Mouse (Mus musculus) ovary, postnatal 14 days (tissue): ENCODE measurements at regions not wholly inside any gene's neighbourhood (a gene's known extent, or its start where the extent isn't known, plus 50 kb on each side); places are given as distances from the start of the nearest gene placed in this dataset.

Experiments
- DNase-seq: peaks from one replicate; pipeline ENCODE4 v3.0.0; 2022; ENCODE audit warnings: low spot score

DNA sequence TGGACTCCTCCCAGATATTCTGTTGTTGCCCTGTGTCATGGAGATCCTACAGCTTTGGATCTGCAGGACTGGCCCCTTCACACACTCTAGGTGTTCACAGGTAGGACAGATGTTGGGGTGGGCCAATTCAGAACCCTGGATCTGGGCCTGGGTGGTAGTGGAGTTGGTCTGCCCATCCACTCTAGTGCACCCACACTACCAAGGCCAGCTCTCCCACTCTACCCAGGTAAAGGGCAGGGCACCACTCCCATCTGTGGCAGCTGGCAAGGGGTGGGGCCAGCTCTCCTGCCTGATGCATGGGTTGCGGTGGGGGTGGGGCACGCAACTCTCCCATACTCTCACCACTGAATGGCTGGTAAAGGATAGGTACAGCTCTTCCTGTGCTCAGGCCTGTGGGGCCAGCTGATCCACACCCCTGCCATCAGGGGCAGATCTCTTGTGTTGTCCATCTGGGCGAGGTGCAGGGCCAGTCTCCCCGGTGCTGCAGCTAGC lies 76.5 kb downstream of the Gja1 start:
- DNase-seq: no peak

- no peak for DNase-seq
Measured at GRCm38 (mm10) chr10:56455867-56456468, 78.8 kb downstream of the Gja1 start.

- DNase-seq: no peak
Measured at GRCm38 (mm10) chr10:56468537-56468936, 91.4 kb downstream of the Gja1 start.

DNA sequence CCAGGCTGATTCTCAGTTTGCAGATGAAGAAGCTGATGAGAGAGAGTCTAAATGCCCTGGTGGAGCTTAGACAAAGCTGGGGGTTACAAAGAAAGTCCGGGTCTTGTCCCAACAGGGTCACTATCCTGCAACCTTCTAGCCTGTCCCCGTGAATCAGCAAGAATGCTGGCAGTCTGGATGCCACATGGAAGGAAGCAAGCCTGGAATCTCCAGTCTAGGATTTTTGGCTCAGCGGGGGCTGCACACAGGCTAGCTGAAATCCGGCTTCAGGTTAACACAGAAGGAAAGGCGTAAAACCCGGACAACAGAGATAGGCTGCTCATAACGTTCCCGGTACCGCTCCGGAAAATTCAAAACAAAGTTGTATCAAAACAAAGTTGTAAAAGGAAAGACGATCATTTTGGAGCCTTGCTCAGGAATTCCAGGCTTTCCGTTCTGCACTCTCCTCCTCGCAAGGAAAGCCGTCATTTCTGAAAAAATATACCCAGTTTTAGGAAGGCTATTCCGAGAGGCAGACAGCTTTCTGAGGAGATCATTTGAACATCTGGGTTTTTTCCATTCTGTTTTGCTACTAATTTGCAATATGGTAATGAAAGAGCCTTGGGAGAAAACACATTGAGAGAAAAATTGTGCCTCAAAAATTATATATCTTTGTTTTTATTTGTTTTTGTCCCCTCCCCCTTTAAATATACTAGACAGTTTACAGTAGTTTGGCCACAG lies 92.0 kb downstream of the Gja1 start:
- DNase-seq: no peak

GRCm38 (mm10) chr10:56469895-56470294 lies 92.8 kb downstream of the Gja1 start:
- no peak for DNase-seq

DNA sequence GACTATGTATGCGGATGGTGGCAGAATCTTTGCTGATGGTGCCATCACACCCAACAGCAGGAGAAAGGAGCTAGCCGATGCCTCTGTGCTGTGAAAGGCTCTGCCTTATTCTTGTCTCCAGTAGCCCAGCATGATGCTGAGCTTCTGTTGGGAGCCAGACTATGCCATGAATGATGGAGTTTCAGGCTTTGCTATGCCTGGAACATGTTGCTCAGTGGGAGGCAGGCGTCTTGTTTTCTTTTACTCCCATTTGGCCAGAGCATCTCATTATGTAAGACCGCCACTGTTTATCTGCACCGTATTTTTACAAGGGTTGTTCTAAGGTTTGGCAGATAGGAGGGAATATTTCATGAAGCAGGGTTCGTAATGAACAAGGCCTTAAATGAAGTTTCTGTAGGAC lies 97.8 kb downstream of the Gja1 start:
- no peak for DNase-seq

DNA sequence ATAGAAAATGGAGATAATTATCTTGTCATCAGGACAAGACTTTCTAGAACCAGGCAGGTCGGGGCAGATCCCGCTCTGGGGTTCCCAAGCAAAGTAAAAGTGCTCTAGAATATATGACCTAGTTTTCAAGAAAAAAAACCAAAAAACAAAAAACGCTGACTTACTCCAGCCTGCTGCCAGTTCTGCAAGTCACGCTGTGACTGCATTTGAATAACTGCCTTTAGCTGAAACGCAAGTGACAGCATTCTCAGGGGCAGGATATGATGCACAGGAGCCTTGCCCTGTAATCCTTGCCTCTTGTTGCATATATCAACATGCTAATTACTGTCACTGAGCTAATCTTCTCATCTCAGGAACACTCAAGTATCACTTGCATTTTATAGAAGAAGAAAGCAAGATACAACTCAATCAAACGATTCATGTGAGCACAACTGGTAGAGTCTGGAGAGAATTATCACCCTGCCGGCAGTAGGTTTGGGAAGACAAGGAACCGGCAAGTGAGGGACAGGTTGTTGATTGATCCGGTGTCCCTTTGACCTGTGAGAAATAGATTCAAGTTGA lies 105.1 kb downstream of the Gja1 start:
- DNase-seq: no peak

DNA sequence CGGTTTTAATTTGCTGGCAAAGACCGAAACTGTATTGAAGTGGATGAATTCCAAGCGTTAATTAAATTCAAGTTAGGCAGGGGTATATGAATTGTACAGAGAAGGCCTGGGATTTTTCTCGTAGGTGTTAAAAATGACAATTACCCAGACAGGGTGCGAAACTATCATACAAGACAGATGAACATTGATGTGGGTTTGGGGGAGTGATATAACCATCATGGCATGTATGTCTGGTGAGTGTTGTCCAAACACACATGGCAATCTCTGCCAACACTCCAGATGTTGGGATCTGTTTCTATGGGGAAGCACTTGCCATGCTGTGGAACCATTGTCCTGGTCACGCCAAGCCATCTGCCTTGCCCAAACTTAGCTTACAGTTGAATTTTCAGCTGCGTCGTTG lies 107.8 kb downstream of the Gja1 start:
- no peak for DNase-seq

DNA sequence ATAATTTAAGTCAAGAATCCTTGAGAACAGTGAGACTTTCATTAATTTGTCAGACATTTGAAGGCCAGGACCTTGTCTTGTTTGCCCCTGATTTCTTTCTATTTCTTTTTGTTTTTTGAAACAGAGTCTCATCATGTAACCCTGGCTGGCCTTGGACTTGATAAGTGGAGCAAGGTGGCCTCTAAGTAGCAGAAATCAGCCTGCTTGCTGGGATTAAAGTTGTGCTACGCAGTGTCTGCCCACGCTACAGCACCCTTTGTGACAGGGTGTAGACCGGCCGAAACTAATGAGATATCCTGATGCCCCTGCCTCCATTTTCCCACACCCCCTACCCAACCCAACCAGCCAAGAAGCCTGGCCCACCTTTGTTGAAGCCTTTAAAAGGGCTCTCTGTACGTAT lies 108.6 kb downstream of the Gja1 start:
- DNase-seq: no peak

GRCm38 (mm10) chr10:56486584-56486983 lies 109.5 kb downstream of the Gja1 start:
- DNase-seq: no peak

GRCm38 (mm10) chr10:56493461-56493860 lies 116.3 kb downstream of the Gja1 start:
- no peak for DNase-seq

- DNase-seq: no peak
Measured at GRCm38 (mm10) chr10:56495352-56495751, 118.2 kb downstream of the Gja1 start.

DNA sequence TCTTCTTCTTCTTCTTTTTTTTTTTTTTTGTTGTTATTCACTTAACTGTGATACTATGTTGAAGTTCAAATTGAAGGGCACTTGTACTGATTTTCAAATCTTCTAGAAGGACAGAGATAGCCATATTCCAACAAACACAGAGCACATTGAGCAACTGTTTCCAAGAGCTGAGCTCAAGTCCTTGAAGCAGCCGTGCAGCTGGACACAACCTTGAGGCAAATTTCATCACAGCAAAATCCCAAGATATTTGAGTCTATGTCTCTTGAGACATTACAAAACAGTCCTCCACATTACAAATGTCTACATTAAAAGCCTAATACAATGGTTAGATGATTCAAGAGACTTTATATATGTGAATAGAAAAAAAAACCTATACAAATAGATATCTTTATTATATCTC lies 141.9 kb downstream of the Gja1 start:
- DNase-seq: no peak

GRCm38 (mm10) chr10:56525791-56526190 lies 148.7 kb downstream of the Gja1 start:
- no peak for DNase-seq

DNA sequence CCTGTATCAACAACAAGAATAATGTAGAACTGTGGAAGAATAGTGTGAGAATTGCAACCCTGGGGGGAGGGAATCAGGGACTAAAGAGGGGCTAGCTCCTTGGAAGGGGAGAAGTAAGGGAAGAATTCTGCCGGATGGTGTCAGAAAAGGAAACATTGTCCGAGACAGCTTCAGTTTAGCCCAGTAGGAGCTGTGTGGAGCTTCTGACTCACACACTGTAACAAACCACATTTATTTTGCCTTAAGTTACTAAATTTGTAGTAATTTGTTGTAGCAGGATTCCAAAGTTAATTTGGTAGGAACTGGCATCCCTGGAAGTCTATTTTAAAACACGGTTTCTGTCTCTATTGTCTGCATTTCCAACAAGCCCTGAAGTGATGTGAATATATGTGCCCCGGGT lies 160.0 kb downstream of the Gja1 start:
- no peak for DNase-seq

DNA sequence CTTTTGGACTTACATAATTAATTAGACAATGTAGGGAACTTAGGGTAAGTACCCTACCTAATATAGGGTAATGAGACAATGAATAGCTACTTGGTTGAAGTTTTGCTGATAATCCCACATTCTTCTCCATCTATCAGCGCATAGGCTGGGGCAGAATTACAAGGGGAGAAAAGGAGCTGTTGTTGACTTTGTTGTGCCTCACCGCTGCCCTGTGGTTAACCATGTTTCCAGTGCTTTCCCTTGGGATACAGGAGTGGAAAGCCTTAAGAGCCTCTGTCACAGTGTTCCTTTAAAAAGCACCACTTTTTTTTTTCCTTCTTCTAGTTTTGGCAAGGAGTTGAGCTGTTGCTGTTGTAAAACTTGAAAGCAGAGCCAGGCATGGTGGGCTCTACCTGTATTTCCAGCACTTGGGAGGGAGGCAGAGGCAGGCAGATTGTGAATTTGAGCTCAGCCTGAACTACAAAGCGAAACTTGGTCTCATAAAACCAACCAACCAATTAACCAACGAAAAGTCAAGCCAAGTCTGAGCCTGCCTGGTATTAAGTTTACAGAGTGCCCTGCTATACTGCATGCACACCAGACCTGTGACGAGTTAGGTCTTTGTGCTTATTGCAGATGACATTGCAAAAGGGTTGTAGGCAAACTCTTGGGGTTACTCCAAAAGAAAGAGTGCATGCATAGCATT lies 162.8 kb downstream of the Gja1 start:
- no peak for DNase-seq

- DNase-seq: no peak
Measured at GRCm38 (mm10) chr10:56542106-56542505, 165.0 kb downstream of the Gja1 start.

GRCm38 (mm10) chr10:56545989-56546388 lies 168.9 kb downstream of the Gja1 start:
- DNase-seq: no peak

DNA sequence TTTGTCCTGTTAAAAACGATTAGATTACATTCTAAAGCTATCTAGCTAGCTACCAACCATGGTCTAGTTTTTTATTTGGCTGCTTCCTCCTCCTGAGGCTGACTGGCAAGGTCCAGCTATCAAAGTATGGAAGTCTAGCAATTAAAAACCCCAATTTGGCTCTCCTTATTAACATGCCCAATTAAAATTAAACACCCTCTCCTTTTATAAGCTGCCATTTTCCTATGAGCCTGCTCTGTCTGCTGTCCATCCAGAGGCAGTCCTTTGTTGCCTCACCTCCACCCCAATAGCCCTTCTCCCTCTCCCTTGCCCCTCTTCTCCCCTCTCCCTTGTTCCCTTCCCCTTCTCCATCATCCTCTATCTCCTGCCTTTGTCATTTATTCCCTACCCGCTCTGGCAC lies 169.7 kb downstream of the Gja1 start:
- DNase-seq: no peak

DNA sequence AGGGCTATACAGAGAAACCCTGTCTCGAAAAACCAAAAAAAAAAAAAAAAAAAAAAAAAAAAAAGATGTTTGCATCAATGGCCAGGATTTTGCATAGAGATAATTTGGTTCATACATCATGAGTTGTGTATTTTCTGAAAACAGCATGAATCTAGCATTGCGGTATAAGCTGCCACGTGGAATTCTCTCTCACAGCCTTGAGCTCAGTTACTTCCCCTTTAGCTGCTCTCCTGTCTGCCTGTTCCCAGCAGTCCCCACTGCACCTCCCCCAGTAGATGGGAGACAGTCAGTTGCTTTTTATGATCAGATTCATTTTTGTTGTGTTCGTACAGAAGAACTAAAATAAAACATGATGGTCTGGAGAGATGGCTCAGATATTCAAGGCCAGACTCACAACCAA lies 170.7 kb downstream of the Gja1 start:
- DNase-seq: no peak

- DNase-seq: no peak
Measured at GRCm38 (mm10) chr10:56566836-56567442, 189.8 kb downstream of the Gja1 start.

DNA sequence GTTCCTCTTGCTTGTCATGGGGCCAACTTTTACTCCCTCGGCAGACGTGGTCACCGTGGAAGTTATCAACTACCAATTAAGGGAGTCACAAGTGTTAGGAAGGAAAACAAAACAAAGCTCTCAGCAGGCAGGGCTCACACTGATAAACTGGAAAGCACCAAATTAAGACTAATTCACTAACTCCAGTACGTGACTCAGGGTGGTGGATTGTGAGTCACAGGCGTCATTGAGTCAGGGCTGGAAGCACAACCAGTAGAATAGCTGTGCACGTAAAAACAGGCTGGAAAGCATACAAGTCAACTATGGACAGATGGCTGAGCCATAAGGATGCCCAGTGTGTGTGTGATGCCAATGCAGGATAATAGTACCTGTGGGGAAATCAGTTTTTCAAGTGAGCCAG lies 204.9 kb downstream of the Gja1 start:
- no peak for DNase-seq

DNA sequence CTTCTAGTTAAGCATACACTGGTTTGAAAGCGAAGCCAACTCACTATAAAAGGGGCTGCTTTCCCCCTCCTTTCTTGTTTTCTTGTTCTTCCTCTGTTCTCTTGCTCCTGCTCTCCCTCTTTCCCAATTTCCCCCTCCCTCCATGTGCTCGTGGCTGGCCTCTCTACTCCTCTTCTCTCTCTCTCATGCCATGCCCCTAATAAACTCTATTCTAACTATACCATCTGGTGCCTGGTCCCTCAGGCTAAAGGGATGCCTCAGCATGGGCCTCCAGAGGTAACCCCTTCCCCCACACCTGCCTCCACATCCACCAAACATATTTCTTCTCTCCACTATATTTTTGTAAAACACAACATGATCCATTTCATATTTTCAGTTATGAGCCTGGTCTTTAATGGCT lies 210.1 kb downstream of the Gja1 start:
- DNase-seq: no peak
